Mouse (Mus musculus) C2C12 (cell line): ENCODE measurements at regions not wholly inside any gene's neighbourhood (a gene's known extent, or its start where the extent isn't known, plus 50 kb on each side); places are given as distances from the start of the nearest gene placed in this dataset.

Experiments
- CTCF ChIP-seq: IDR thresholded peaks from one replicate; pipeline ENCODE4 v1.5.1; 2011; ENCODE audit not compliant: control insufficient read depth, insufficient read depth, insufficient read length
- FOSL1 ChIP-seq: IDR thresholded peaks from one replicate; pipeline ENCODE4 v1.8.0; 2011; ENCODE audit warnings: mild to moderate bottlenecking, low read length; ENCODE audit not compliant: poor library complexity, insufficient read depth, severe bottlenecking
- MAX ChIP-seq: IDR thresholded peaks from one replicate; pipeline ENCODE4 v1.6.1; 2011; ENCODE audit warnings: mild to moderate bottlenecking, control low read depth
- MYOD1 ChIP-seq: IDR thresholded peaks from one replicate; pipeline ENCODE4 v1.6.1; 2011; ENCODE audit warnings: low read depth; ENCODE audit not compliant: control insufficient read depth, insufficient read length
- MYOG ChIP-seq: IDR thresholded peaks from one replicate; pipeline ENCODE4 v1.6.1; 2011; ENCODE audit not compliant: control insufficient read depth, insufficient read length; ENCODE audit errors: extremely low read depth

- TF ChIP-seq MYOG: no peak
- no peak for TF ChIP-seq CTCF
- no peak for TF ChIP-seq FOSL1
- no peak for TF ChIP-seq MYOD1
- TF ChIP-seq MAX: no peak
These were observed 100.6 kb upstream of the Unc5b start for GRCm38 (mm10) chr10:60931891-60932378.
